Mouse (Mus musculus): ENCODE measurements around the gene Vcam1.

GRCm38 (mm10) chr3:116062141-116062540 lies 67.3 kb downstream of the Vcam1 start:
- TF ChIP-seq HCFC1 (IDR thresholded peaks at IDR 0.05; ENCODE audit: borderline replicate concordance, insufficient read depth, low read length): no peak
- TF ChIP-seq ZNF384 (IDR thresholded peaks at IDR 0.05; ENCODE audit: low read depth, low read length): no peak
- no peak for TF ChIP-seq ZC3H11A (IDR thresholded peaks at IDR 0.05; ENCODE audit: borderline replicate concordance, low read depth, low read length)
